Mouse (Mus musculus) spleen, adult 2 months (tissue): ENCODE measurements at regions not wholly inside any gene's neighbourhood (a gene's known extent, or its start where the extent isn't known, plus 50 kb on each side); places are given as distances from the start of the nearest gene placed in this dataset.

Experiments
- DNase-seq, 2 experiments: peaks; one replicate each; pipeline versions ENCODE4 v3.0.0 to v3.0.0-alpha.2; 2012 to 2021; ENCODE audit warnings: low spot score in 2 of 2, low read depth in 1 of 2
- H3K27ac ChIP-seq: fragments of 200-500 bp; 2 replicates; pipeline ENCODE4 v1.5.1; 2012; ENCODE audit warnings: low read length, inconsistent platforms; ENCODE audit not compliant: insufficient read depth
- H3K27me3 ChIP-seq: fragments of 200-500 bp; 2 replicates; pipeline ENCODE4 v1.6.1; 2012; ENCODE audit warnings: mild to moderate bottlenecking, moderate library complexity, low read length, inconsistent platforms; ENCODE audit not compliant: control insufficient read depth, insufficient read depth
- H3K36me3 ChIP-seq: fragments of 200-500 bp; 2 replicates; pipeline ENCODE4 v1.6.1; 2012; ENCODE audit warnings: mild to moderate bottlenecking, low read length, inconsistent platforms; ENCODE audit not compliant: control insufficient read depth, insufficient read depth
- H3K4me1 ChIP-seq: fragments of 200-500 bp; 2 replicates; pipeline ENCODE4 v1.6.1; 2011; ENCODE audit warnings: inconsistent platforms; ENCODE audit not compliant: control insufficient read depth, insufficient read depth, insufficient read length
- H3K4me3 ChIP-seq: fragments of 200-500 bp; 2 replicates; pipeline ENCODE4 v1.5.1; 2011; ENCODE audit warnings: mild to moderate bottlenecking, inconsistent platforms; ENCODE audit not compliant: insufficient read depth, insufficient read length; ENCODE audit errors: extremely low read depth
- CTCF ChIP-seq: fragments of 200-500 bp; IDR thresholded peaks from 2 replicates; pipeline ENCODE4 v1.5.1; 2011; ENCODE audit warnings: mild to moderate bottlenecking, inconsistent platforms; ENCODE audit not compliant: insufficient read depth, insufficient read length, insufficient replicate concordance; ENCODE audit errors: extremely low read depth
- POLR2A ChIP-seq: fragments of 200-500 bp; IDR thresholded peaks from 2 replicates; pipeline ENCODE4 v1.6.1; 2011; ENCODE audit warnings: low read depth, low read length, inconsistent platforms
- WGBS: fragments of 180-500 bp; shearing (Covaris S2); methylation state at CpG from one replicate; pipeline ENCODE4 v1.1.7; 2018; 5-methylcytosine and 5-hydroxymethylcytosine counted together

GRCm38 (mm10) chr10:21242471-21243231 is 53.1 kb upstream of the Hbs1l start:
- no peak overlapping the region for H3K27ac ChIP-seq
- H3K4me1 ChIP-seq, result peaks cover 4% of the 10 kb centered on the region; the same call in 1 of the 2 replicates

GRCm38 (mm10) chr10:21244849-21245453 is 50.8 kb upstream of the Hbs1l start:
- WGBS, result 74% methylated on average over 4 of the region's 4 CpGs
- Histone ChIP-seq H3K27me3 (no peaks in the 10 kb centered on the region), H3K27ac (no peak overlapping the region), H3K4me1 (peaks cover 1% of the 10 kb centered on the region; the same call in 1 of the 2 replicates), H3K4me3 (no peak overlapping the region), H3K36me3 (no peaks in the 10 kb centered on the region)
- DNase-seq, result no peak
- no peak for TF ChIP-seq CTCF
- TF ChIP-seq POLR2A, result no peak

More at GRCm38 (mm10) chr10:21242471-21243231, 53.1 kb upstream of the Hbs1l start:
- Histone ChIP-seq H3K27me3 (no peaks in the 10 kb centered on the region), H3K4me3 (no peak overlapping the region), H3K36me3 (no peaks in the 10 kb centered on the region)
- WGBS, result 90% methylated on average over 16 of the region's 16 CpGs
- DNase-seq, result no peak
- no peak for TF ChIP-seq CTCF
- no peak for TF ChIP-seq POLR2A

- WGBS, result 82% methylated on average over 5 of the region's 5 CpGs
- no peak for DNase-seq
Measured at GRCm38 (mm10) chr10:21245558-21245957, 50.2 kb upstream of the Hbs1l start.

More at GRCm38 (mm10) chr10:21245558-21245957, 50.2 kb upstream of the Hbs1l start:
- H3K4me3 ChIP-seq, result no peak overlapping the region
- H3K4me1 ChIP-seq, result no peaks in the 10 kb centered on the region
- H3K27me3 ChIP-seq, result no peaks in the 10 kb centered on the region
- TF ChIP-seq CTCF (no peak), POLR2A (no peak)
- no peaks in the 10 kb centered on the region for H3K36me3 ChIP-seq
- H3K27ac ChIP-seq, result no peak overlapping the region
